Mouse (Mus musculus) T-cell, adult 2 months (primary cell): Measurements from ENCODE around the gene Rsbn1l.

Experiments
- DNase-seq: peaks from one replicate; pipeline ENCODE4 v3.0.0; 2022; ENCODE audit warnings: low spot score

Gene Rsbn1l

GRCm38 (mm10) chr5:20897446-20898167 lies 58.6 kb downstream of the Rsbn1l start:
- DNase-seq = no peak

GRCm38 (mm10) chr5:20884036-20884620 lies 72.1 kb downstream of the Rsbn1l start:
- no peak for DNase-seq

- DNase-seq = peak; percentile 98
These were observed 74.0 kb downstream of the Rsbn1l start, which contains the start of the genes Phtf2 and Tmem60 for GRCm38 (mm10) chr5:20881915-20882800. Gene Phtf2, minus strand, starts transcription at chr5:20882124. Gene Tmem60, plus strand, starts transcription at chr5:20882191.

- DNase-seq = peak; percentile 44
These were observed 75.1 kb downstream of the Rsbn1l start for GRCm38 (mm10) chr5:20880797-20881775.

- DNase-seq = no peak
These were observed 75.8 kb downstream of the Rsbn1l start for GRCm38 (mm10) chr5:20880386-20880785.

- DNase-seq = no peak
These were observed 79.2 kb downstream of the Rsbn1l start for GRCm38 (mm10) chr5:20876934-20877426.

- no peak for DNase-seq
These were observed 83.1 kb downstream of the Rsbn1l start for GRCm38 (mm10) chr5:20873146-20873545.

- DNase-seq = no peak
These were observed 90.9 kb downstream of the Rsbn1l start for GRCm38 (mm10) chr5:20865193-20865755.

GRCm38 (mm10) chr5:20864216-20864969 lies 91.8 kb downstream of the Rsbn1l start:
- DNase-seq = no peak

GRCm38 (mm10) chr5:20861901-20862300 lies 94.3 kb downstream of the Rsbn1l start:
- DNase-seq = no peak

GRCm38 (mm10) chr5:20860565-20860964 lies 95.6 kb downstream of the Rsbn1l start:
- DNase-seq = no peak

GRCm38 (mm10) chr5:20858404-20858803 lies 97.8 kb downstream of the Rsbn1l start:
- no peak for DNase-seq

GRCm38 (mm10) chr5:20855066-20855465 lies 101.1 kb downstream of the Rsbn1l start:
- DNase-seq = no peak

- DNase-seq = no peak
These were observed 109.2 kb downstream of the Rsbn1l start for GRCm38 (mm10) chr5:20847010-20847409.

GRCm38 (mm10) chr5:20843816-20844215 lies 112.4 kb downstream of the Rsbn1l start:
- no peak for DNase-seq

GRCm38 (mm10) chr5:20843405-20843804 lies 112.8 kb downstream of the Rsbn1l start:
- no peak for DNase-seq
